Mouse (Mus musculus) limb, embryonic 10.5 days (tissue): ENCODE results near the gene Pum3. TPM values are rescaled to one million over a fixed set of nuclear protein-coding genes. Genes with fewer than 3 reads are reported as not detected.
A peak's percentile ranks its signal among the peaks of the same experiment; 100 is the strongest.

Experiments used
- DNase-seq: peaks from one replicate; pipeline ENCODE4 v3.0.0-alpha.2; 2017; ENCODE audit warnings: low spot score
- H3K27ac ChIP-seq: fragments of 300-500 bp; sonication (generic); 2 replicates; pipeline ENCODE4 v1.5.1; 2016; ENCODE audit warnings: mild to moderate bottlenecking
- H3K27me3 ChIP-seq: fragments of 300-500 bp; sonication (generic); 2 replicates; pipeline ENCODE4 v1.6.1; 2016; ENCODE audit warnings: low read depth, mild to moderate bottlenecking; ENCODE audit not compliant: poor library complexity, severe bottlenecking
- H3K36me3 ChIP-seq: fragments of 300-500 bp; sonication (generic); 2 replicates; pipeline ENCODE4 v1.6.1; 2016; ENCODE audit warnings: mild to moderate bottlenecking, moderate library complexity
- H3K4me1 ChIP-seq: fragments of 300-500 bp; sonication (generic); 2 replicates; pipeline ENCODE4 v1.6.1; 2016
- H3K4me3 ChIP-seq: fragments of 300-500 bp; sonication (generic); 2 replicates; pipeline ENCODE4 v1.5.1; 2016; ENCODE audit warnings: mild to moderate bottlenecking, moderate library complexity
- H3K9me3 ChIP-seq: fragments of 300-500 bp; sonication (generic); replicated peaks from 2 replicates; pipeline ENCODE4 v1.6.1; 2016; ENCODE audit warnings: mild to moderate bottlenecking
- WGBS: fragments of 180-500 bp; shearing (Covaris S2); methylation state at CpG from one replicate; pipeline ENCODE4 v1.1.7; 2016; 5-methylcytosine and 5-hydroxymethylcytosine counted together
- polyA plus RNA-seq: library from polyadenylated mRNA; unstranded; fragments of >200 nt; fragmentation: Nextera tagmentation; extraction: Ambion mirVana; gene quantifications from 2 replicates; pipeline ENCODE4 v1.2.1, GENCODE M21; 2016

The Pum3 gene
- 92.5 and 95.3 TPM in 2 replicates for polyA plus RNA-seq

DNA sequence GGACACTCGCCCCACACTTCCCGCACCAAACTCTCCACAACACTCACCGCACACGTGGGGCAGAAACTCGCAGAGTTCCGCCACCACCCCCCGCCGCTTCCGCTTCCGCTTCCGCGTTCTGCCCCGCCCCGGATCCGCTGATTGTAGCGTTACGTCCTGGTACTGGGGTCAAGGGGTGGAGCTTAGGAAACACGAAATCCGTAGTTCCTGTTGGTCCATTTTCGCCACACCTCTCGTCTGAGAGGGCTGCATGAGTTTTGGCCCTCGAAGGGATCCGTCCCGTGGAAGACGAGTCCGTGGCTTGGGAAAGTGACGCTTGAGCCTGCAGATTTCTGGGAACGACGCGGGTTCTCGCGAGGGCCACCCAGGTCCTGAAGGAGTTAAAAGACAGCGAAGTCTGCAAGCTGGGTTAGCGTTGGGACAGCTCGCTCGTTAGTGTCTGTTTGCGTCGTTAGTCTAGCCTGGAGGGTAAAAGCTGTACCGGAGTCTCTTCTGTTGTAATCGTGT lies at the start of gene Pum3:
Pum3 (minus strand) TSS at position 81 of the 507 bp plus-strand sequence.
- H3K4me1 ChIP-seq = peaks cover 29% of the 10 kb centered on the region
- peak; percentile 93 for DNase-seq
- H3K27ac ChIP-seq = peak within 1 kb of the TSS; percentile 92
- H3K9me3 ChIP-seq = no peaks in the 10 kb centered on the region
- WGBS = under 1% methylated on average over 40 of the region's 40 CpGs
- H3K4me3 ChIP-seq = peak within 1 kb of the TSS; percentile 89
- peaks cover 18% of the 10 kb centered on the region for H3K36me3 ChIP-seq
- no peaks in the 10 kb centered on the region for H3K27me3 ChIP-seq

DNA sequence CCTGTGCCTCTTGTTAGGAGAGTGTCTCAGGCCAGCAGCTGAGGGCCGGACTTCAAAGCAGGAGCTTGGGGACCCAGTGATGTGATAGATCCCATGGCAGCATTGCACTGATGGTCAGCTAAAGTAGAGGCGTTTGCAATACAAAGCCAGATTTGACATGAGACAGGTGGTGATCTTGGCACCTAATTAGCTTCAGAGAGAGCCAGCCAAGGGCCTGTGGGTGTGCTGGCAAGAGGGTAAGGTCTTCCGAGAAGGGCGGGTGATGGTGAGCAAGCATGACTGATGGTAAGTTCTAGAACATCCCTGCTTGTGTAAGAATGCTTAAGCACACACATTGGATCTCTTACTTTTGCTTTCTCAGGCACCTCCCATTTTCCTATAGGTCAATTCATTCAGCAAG lies 37.1 kb upstream of the Pum3 start:
- WGBS = 74% methylated on average over 4 of the region's 4 CpGs
- Histone ChIP-seq H3K36me3 (no peaks in the 10 kb centered on the region), H3K4me3 (no peak overlapping the region), H3K27me3 (no peaks in the 10 kb centered on the region), H3K4me1 (no peaks in the 10 kb centered on the region), H3K27ac (no peak overlapping the region), H3K9me3 (no peaks in the 10 kb centered on the region)
- no peak for DNase-seq

DNA sequence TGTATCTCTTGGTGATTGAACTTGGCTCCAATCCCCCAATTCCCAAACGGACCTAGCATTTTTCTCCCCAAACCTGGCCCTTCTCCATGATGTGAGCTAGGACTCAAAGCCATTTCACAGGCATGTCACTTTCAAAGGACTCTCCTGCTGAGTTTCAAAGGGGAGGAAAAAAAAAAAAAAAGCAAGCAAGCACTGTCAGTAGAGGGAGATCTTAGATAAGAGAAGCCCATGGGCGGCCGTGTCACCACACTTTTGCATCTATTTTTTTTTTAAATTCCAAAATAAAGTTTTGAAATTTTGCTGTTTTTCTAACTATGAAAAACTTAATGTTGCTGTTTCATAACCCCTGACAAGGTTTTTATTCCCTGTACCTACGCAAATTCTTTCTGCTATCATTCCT lies 33.0 kb upstream of the Pum3 start:
- no peaks in the 10 kb centered on the region for H3K9me3 ChIP-seq
- WGBS = 63% methylated on average over 4 of the region's 4 CpGs

DNA sequence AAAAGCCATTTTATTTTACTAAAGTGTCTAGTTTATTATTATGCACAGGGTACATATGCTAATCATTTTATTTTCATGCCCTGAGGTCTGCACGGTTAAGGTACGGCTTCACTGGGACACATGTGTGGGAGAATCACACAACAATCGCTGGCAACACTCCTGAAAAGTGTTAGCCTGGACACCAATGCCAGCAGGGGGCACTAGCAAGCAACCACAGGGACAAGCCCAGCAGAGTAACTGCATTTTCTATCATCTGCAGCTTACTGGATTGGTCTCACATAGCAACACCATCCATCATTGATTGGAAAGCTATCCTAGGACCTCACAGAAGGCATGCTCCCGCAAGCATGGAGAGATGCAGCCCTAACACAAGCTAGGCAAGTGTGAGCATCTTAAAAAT lies 20.8 kb upstream of the Pum3 start:
- no peaks in the 10 kb centered on the region for H3K4me1 ChIP-seq
- H3K36me3 ChIP-seq = no peaks in the 10 kb centered on the region
- peak; percentile 86 for DNase-seq
- H3K27ac ChIP-seq = no peak overlapping the region
- peaks cover 9% of the 10 kb centered on the region; the same call in 1 of the 2 replicates for H3K27me3 ChIP-seq
- WGBS = 45% methylated on average over 4 of the region's 4 CpGs
- no peak overlapping the region for H3K4me3 ChIP-seq
- no peaks in the 10 kb centered on the region for H3K9me3 ChIP-seq

More for the DNA sequence above, 33.0 kb upstream of the Pum3 start:
- DNase-seq = no peak
- no peaks in the 10 kb centered on the region for H3K36me3 ChIP-seq
- H3K4me1 ChIP-seq = no peaks in the 10 kb centered on the region
- H3K27ac ChIP-seq = no peak overlapping the region
- H3K27me3 ChIP-seq = no peaks in the 10 kb centered on the region
- H3K4me3 ChIP-seq = no peak overlapping the region

DNA sequence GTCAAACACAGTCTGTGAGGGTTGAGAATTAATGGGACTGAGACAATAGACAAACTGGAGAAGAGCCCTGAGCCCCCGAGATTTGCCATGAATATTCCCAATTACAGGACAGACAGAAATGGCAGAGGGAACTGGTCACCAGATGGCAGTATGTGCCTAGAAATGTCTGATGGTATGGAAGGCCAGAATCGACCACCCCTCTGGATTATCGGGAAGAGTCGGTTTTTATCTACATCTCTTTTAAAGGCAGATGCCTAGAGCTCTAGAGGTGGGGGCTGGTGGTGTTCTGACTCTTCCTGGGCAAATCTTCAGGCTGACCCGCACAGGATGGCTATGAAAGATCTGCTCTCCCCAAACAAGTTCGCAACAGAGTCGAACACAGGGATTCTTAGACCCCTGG lies 17.9 kb upstream of the Pum3 start:
- H3K9me3 ChIP-seq = no peaks in the 10 kb centered on the region
- WGBS = 31% methylated on average over 7 of the region's 7 CpGs
- DNase-seq = peak; percentile 55
- no peak overlapping the region for H3K27ac ChIP-seq
- H3K4me3 ChIP-seq = no peak overlapping the region
- 0 out of 2 replicates have a peak, but pooled peaks cover 1% of the 10 kb centered on the region for H3K4me1 ChIP-seq
- no peaks in the 10 kb centered on the region for H3K36me3 ChIP-seq
- H3K27me3 ChIP-seq = peaks cover 9% of the 10 kb centered on the region; the same call in 1 of the 2 replicates

DNA sequence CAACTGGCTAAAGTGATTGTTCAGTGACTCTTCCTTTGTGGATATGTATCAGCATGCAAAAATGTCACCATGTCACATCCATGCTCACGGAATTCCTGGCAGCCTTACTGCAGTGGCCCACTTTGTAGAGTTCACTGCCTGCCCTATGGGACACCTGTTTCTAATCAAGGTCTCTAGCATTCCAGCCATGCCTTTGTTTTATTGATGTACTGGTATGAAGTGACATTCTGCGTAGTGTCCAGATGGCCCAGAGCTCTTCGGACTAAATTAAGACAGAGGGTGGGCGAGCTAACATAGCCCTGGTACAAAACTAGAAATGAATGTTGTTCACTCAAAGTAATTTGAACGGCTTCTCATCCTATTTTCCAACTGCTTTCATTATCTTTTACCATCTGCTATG lies 11.5 kb upstream of the Pum3 start:
- DNase-seq = peak; percentile 66
- H3K4me1 ChIP-seq = peaks cover 24% of the 10 kb centered on the region
- H3K4me3 ChIP-seq = no peak overlapping the region
- H3K27me3 ChIP-seq = no peaks in the 10 kb centered on the region
- H3K9me3 ChIP-seq = no peaks in the 10 kb centered on the region
- 17% methylated on average over 5 of the region's 5 CpGs for WGBS
- no peaks in the 10 kb centered on the region for H3K36me3 ChIP-seq
- peak overlapping the region; percentile 61 for H3K27ac ChIP-seq

DNA sequence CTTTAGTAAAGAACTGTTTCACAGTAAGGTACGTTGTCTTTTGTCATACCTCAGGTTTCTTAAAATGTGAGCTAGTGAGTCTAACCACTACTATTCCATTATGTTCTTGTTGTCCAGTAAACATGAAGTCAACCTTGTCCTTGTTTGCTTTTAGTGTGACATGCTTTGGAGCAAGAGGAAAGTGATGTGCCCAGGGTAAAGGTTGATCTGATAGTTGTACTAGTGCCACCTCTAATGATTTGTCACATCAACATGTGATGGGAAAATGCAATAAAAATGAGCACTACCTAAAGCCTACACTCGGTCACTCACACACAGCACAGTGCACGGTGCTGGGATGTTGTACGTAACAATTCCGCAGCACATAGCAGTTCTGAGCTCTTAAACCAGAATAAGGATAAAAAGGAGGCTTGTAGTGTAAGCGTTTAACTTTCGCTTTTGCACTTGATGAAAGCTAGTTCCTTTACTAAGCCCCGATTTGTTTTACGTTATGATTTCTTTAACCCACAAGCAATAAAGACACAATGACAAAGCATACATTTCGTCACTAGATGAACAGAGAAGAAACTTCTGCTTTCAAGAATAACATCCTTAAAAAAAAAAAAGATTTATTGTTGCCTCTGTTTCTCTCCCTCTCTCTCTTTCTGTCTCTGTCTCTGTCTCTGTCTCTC lies 8.5 kb upstream of the Pum3 start:
- Histone ChIP-seq H3K4me3 (no peak overlapping the region), H3K4me1 (peaks cover 24% of the 10 kb centered on the region), H3K9me3 (no peaks in the 10 kb centered on the region), H3K27me3 (no peaks in the 10 kb centered on the region), H3K36me3 (no peaks in the 10 kb centered on the region), H3K27ac (no peak overlapping the region)
- no peak for DNase-seq
- 83% methylated on average over 10 of the region's 10 CpGs for WGBS

DNA sequence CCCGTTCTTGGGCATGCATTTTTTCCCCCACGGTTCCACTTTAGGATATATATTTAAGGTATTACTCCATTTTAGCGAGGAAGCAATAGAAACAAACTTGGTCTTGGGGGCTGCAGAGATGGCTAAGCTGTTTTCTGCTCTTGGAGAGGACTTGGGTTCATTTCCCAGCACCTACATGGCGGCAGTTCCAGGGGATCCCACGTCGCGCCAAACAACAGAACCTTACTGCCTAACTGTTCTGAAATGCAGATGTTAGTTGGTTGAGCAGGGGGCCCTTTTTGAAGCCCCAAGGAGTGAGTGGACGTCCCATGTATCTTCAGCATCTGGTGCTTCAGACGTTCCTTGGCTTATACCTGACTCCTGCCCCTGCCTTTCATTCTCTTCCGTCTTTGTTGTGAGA lies 781 bp upstream of the Pum3 start:
- H3K4me3 ChIP-seq = peak overlapping the region; percentile 89
- peaks cover 29% of the 10 kb centered on the region for H3K4me1 ChIP-seq
- no peaks in the 10 kb centered on the region for H3K27me3 ChIP-seq
- peaks cover 12% of the 10 kb centered on the region for H3K36me3 ChIP-seq
- H3K27ac ChIP-seq = peak overlapping the region; percentile 92
- WGBS = 2% methylated on average over 10 of the region's 10 CpGs
- peak; percentile 37 for DNase-seq
- H3K9me3 ChIP-seq = no peaks in the 10 kb centered on the region

DNA sequence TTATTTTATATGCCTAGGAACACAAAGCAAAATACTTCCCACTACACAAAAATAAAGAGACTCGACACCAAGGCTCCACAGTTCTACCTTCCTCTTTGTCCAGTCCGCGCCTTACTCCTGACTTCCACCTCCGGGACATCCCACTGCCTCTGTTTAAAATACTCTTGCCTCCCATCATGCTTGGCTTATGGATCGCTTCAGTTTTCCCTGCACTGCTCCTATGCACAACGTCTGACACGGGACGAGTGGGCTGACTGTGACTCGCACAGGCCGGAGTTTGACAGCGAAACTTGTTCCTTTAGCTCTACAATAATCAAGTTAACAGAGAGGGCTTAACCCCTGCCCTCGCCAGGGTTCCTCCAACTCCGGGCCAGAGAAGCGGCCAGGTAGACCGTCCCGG lies 344 bp downstream of the Pum3 start:
- no peaks in the 10 kb centered on the region for H3K27me3 ChIP-seq
- H3K27ac ChIP-seq = peak overlapping the region; percentile 92
- DNase-seq = no peak
- peaks cover 29% of the 10 kb centered on the region for H3K4me1 ChIP-seq
- under 1% methylated on average over 16 of the region's 16 CpGs for WGBS
- peak overlapping the region; percentile 89 for H3K4me3 ChIP-seq
- H3K9me3 ChIP-seq = no peaks in the 10 kb centered on the region
- peaks cover 24% of the 10 kb centered on the region for H3K36me3 ChIP-seq

DNA sequence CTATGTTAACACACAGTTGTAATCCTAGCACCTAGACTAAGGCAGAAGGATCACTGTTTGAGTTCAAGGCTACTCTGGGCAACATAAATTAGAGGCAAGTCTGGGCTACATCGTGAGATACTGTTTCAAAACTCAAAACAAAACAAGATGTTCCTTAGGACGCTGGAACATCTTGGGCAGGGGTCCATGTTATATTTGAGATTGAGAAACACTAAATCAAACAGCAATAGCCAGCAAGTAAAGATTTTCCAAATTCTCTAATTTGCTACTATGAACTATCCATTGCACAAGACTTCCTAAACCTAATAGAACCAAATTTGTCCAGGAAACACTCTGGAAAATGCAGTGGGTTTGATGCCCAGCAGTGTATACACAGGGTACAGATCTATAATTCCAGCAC lies 1.8 kb downstream of the Pum3 start:
- Histone ChIP-seq H3K27me3 (no peaks in the 10 kb centered on the region), H3K27ac (no peak overlapping the region), H3K4me1 (peaks cover 29% of the 10 kb centered on the region), H3K36me3 (peaks cover 38% of the 10 kb centered on the region), H3K4me3 (no peak overlapping the region), H3K9me3 (no peaks in the 10 kb centered on the region)
- DNase-seq = no peak
- 86% methylated on average over 2 of the region's 2 CpGs for WGBS

DNA sequence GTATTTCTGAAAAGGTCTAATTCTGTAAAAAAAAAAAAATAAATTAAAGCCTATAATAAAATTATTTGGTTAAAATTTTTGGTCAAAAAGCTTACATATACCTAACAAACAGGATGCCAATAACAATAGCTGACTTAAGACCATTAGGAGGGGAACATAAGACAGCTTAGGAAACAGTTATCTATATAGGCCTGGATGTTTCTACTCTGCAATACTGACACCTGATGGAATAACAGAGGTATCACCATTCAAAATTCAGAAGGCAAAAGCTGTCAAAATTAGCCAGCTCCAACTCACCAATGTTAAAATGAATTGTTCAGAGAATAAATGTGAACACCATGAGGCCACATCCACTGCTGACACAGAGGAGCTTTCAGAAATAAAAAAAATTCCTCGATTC lies 3.2 kb downstream of the Pum3 start:
- no peaks in the 10 kb centered on the region for H3K9me3 ChIP-seq
- H3K27ac ChIP-seq = no peak overlapping the region
- no peak for DNase-seq
- peaks cover 52% of the 10 kb centered on the region for H3K36me3 ChIP-seq
- no peaks in the 10 kb centered on the region for H3K27me3 ChIP-seq
- peaks cover 20% of the 10 kb centered on the region for H3K4me1 ChIP-seq
- 82% methylated on average over 1 of the region's 1 CpGs for WGBS
- H3K4me3 ChIP-seq = no peak overlapping the region

DNA sequence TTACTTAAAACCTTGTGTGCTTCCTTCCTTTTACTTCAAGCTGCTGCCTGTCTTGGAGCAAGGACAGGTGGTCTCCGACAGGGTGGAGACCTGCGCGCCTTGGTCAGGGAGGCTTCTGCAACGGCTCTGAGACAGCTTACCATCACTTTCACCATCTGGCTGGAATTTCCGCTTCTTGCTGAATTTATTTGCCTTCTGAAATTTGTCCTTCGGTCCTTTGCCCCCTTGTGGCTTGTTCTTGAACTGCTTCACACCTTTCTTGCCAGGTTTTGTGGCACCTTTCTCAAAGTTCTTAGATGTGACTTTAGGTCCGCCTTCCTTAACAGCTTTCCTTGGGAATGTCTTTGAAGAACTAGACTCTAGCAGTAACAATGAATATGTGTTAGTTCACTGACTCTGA lies 4.0 kb downstream of the Pum3 start:
- 83% methylated on average over 7 of the region's 7 CpGs for WGBS

DNA sequence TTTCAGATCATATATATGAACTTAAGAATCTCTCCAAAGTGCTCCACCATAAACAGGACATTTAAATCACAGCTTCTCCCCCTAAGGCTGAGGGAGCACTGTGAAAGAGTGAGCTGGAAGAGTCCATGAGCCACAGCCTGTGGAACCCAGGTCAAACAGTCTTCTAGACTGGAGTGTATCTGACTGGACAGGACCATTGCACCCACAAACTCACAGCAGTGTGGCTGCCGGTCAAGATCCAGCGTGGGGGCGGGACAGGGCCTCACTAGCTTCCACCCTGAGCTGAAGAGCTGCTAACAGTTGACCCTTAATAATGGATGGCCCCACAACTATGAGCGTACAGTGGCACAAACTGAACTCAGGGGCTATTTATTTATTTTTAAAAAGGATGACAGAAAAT lies 12.2 kb downstream of the Pum3 start:
- Histone ChIP-seq H3K9me3 (no peaks in the 10 kb centered on the region), H3K27me3 (no peaks in the 10 kb centered on the region), H3K27ac (no peak overlapping the region), H3K36me3 (peaks cover 94% of the 10 kb centered on the region), H3K4me3 (no peak overlapping the region), H3K4me1 (no peaks in the 10 kb centered on the region)
- WGBS = 95% methylated on average over 4 of the region's 4 CpGs
- no peak for DNase-seq

More for the DNA sequence above, 4.0 kb downstream of the Pum3 start:
- Histone ChIP-seq H3K4me3 (no peak overlapping the region), H3K4me1 (peaks cover 12% of the 10 kb centered on the region), H3K36me3 (peaks cover 60% of the 10 kb centered on the region), H3K27ac (no peak overlapping the region), H3K27me3 (no peaks in the 10 kb centered on the region), H3K9me3 (no peaks in the 10 kb centered on the region)
- peak; percentile 45 for DNase-seq
